Mouse (Mus musculus) ovary, adult 2 months (tissue): Measurements from ENCODE around the gene Dpm3. TPM values are rescaled to one million over a fixed set of nuclear protein-coding genes. Genes with fewer than 3 reads are reported as not detected.

Source experiments
- polyA plus RNA-seq: library from polyadenylated mRNA; depleted of rRNA; stranded (reverse); fragments of >200 nt; gene quantifications from 2 replicates; pipeline ENCODE4 v1.2.3, GENCODE M21; 2012; rRNA removed

Gene Dpm3
- 503 and 662 TPM in 2 replicates for polyA plus RNA-seq

GRCm38 (mm10) chr3:89259076-89259475, at the start of gene Dpm3:
TSS of gene Dpm3 (plus strand) at chr3:89259358.

GRCm38 (mm10) chr3:89214681-89215411, 44.3 kb upstream of the Dpm3 start, which contains the start of gene Thbs3:
TSS of gene Thbs3 (plus strand) at chr3:89215180.

DNA sequence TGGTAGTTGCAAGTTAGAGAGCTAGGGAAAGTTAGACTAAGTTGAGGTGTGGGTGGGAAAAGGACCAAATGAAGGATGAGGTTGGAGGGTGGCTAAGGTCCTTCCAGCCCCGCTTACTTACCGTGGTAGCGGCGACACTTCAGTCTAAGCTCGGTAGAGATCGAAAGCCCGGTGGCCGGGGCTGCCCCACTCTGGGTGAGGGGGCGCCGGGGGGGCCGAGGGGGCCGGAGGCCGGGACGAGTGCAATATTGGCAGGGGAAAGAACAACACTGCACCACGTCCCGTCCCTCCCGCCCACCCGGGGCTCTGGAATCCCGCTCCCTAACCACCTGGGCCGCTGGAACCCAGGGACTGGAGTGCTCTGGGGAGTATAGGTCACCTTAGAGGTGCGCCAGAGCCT, 32.3 kb upstream of the Dpm3 start, which contains the start of gene Mtx1:
Mtx1 (minus strand) TSS at position 189 of the 400 bp plus-strand sequence.

GRCm38 (mm10) chr3:89228836-89229235, 30.3 kb upstream of the Dpm3 start, which contains the start of gene Muc1:
TSS of gene Muc1 (plus strand) at chr3:89229057.

GRCm38 (mm10) chr3:89245688-89246171, 13.4 kb upstream of the Dpm3 start, which contains the start of gene Krtcap2:
TSS of gene Krtcap2 (plus strand) at chr3:89245966.

DNA sequence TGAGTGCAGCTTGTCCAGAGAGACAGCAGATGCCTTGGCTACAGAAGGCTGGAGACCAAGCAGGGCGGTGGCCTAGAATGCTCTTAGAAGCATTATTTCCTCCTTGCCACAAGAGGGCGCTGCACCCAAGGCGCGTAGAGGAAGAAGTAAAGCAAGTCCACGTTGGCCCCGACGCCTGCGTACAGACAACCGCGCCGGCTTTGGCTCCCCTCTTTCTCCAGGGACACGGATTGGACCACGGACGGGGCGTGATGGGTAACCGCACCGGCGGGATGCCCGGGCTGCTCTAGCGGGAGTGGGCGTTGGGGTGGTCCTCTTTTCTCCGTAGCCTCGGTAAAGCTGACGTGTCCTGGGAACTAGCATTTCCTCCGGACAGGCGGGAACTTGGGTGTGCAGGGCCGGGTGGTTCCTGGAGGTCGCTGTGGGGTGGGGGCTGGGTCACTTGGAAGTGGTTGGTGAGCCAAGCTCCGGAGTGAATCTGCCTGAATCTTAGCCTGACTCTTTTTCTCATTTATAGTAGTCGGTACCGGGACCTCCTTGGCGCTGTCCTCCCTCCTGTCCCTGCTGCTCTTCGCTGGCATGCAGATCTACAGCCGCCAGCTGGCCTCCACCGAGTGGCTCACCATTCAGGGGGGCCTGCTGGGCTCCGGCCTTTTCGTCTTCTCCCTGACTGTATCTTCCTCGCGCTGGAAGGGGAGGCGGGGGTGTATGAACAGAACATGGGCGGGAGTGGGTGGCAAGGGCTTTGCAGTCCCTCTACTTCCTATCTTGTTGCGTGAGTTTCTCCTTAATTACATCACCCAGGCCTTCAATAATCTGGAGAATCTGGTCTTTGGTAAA, 12.7 kb upstream of the Dpm3 start, which contains the start of gene Trim46:
Trim46 (minus strand) TSS at position 49 of the 840 bp plus-strand sequence.

DNA sequence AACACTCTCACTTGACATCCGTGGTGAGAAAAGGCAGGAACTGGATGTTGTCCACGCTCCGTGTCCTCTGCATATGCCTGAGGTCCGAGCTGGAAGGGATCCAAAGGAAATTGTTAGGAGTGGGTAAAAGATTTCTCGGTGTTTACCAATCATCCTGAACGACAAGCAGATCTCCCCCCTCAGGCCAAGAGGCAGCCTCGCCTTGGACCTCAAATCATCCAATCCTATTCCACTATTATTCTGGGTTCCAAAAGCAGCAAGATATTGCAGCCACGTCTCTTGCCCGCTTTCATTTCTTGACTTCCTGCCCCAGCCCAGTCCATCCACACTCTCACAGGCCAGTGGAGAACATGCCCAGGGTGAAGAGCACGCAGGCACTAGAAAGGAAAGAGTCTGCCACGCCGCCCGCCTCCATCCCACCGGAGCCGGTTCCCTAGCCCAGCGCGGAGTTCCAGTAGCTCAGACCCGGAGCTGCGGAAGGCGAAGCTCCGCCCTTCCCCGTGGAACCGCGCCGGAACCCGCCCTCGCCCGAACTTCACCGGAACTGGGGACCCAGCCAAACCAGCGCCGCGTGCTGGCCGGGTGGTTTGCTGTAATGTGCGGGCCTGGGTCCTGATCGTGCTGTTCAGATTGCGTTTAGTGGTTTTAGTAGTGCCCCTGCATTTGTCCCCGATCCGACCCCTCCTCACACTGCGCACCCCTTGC, 11.0 kb downstream of the Dpm3 start, which contains the start of gene Slc50a1:
Slc50a1 (minus strand) TSS at position 520 of the 705 bp plus-strand sequence.

GRCm38 (mm10) chr3:89280606-89281511, 21.7 kb downstream of the Dpm3 start, which contains the start of gene Efna1:
TSS of gene Efna1 (minus strand) at chr3:89281142.

Other genes starting within 250 kb of the Dpm3 start
- 36.2 and 37.3 TPM in 2 replicates for gene Rusc1, start 166.0 kb upstream of the Dpm3 start, polyA plus RNA-seq
- gene Gm43738, start 158.3 kb upstream of the Dpm3 start, polyA plus RNA-seq: not detected in 2 replicates
- gene Fdps, start 157.4 kb upstream of the Dpm3 start, polyA plus RNA-seq: 139 and 176 TPM in 2 replicates
- 2.0 and 8.7 TPM in 2 replicates for gene Pklr, start 123.2 kb upstream of the Dpm3 start, polyA plus RNA-seq
- gene Hcn3, start 99.2 kb upstream of the Dpm3 start, polyA plus RNA-seq: 9.1 and 13.9 TPM in 2 replicates
- gene Clk2, start 94.6 kb upstream of the Dpm3 start, polyA plus RNA-seq: 89.7 and 99.3 TPM in 2 replicates
- 154 and 183 TPM in 2 replicates for gene Scamp3, start 81.9 kb upstream of the Dpm3 start, polyA plus RNA-seq
- gene Fam189b, start 76.2 kb upstream of the Dpm3 start, polyA plus RNA-seq: 63.7 and 65.9 TPM in 2 replicates
- gene Gba, start 56.4 kb upstream of the Dpm3 start, polyA plus RNA-seq: 61.5 and 89.3 TPM in 2 replicates
- 59.8 and 60.5 TPM in 2 replicates for gene Thbs3, start 44.2 kb upstream of the Dpm3 start, polyA plus RNA-seq
- 229 and 256 TPM in 2 replicates for gene Mtx1, start 32.3 kb upstream of the Dpm3 start, polyA plus RNA-seq
- gene Muc1, start 30.3 kb upstream of the Dpm3 start, polyA plus RNA-seq: 16.1 and 33.4 TPM in 2 replicates
- 267 and 351 TPM in 2 replicates for gene Krtcap2, start 13.4 kb upstream of the Dpm3 start, polyA plus RNA-seq
- gene Trim46, start 13.0 kb upstream of the Dpm3 start, polyA plus RNA-seq: 16.5 and 20.5 TPM in 2 replicates
- 203 and 215 TPM in 2 replicates for gene Slc50a1, start 11.2 kb downstream of the Dpm3 start, polyA plus RNA-seq
- 43.0 and 48.2 TPM in 2 replicates for gene Efna1, start 21.8 kb downstream of the Dpm3 start, polyA plus RNA-seq
- gene Efna3, start 63.6 kb downstream of the Dpm3 start, polyA plus RNA-seq: 1.9 and 5.0 TPM in 2 replicates
- gene Efna4, start 78.7 kb downstream of the Dpm3 start, polyA plus RNA-seq: 36.4 and 44.7 TPM in 2 replicates
- 179 and 187 TPM in 2 replicates for gene Adam15, start 90.6 kb downstream of the Dpm3 start, polyA plus RNA-seq
- 0.23 and 0.62 TPM in 2 replicates for gene Dcst2, start 102.6 kb downstream of the Dpm3 start, polyA plus RNA-seq
- 0.30 and 0.32 TPM in 2 replicates for gene Dcst1, start 105.9 kb downstream of the Dpm3 start, polyA plus RNA-seq
- gene Zbtb7b, start 135.4 kb downstream of the Dpm3 start, polyA plus RNA-seq: 68.2 and 77.9 TPM in 2 replicates
- 2.0 TPM in 1 of 2 replicates, not detected in the other for gene Lenep, start 143.4 kb downstream of the Dpm3 start, polyA plus RNA-seq
- 34.7 and 49.3 TPM in 2 replicates for gene Flad1, start 152.5 kb downstream of the Dpm3 start, polyA plus RNA-seq
- gene Cks1b, start 159.0 kb downstream of the Dpm3 start, polyA plus RNA-seq: 40.3 and 61.0 TPM in 2 replicates
- gene Shc1, start 159.1 kb downstream of the Dpm3 start, polyA plus RNA-seq: 116 and 134 TPM in 2 replicates
- gene Pygo2, start 170.9 kb downstream of the Dpm3 start, polyA plus RNA-seq: 179 and 285 TPM in 2 replicates
- gene Pbxip1, start 177.3 kb downstream of the Dpm3 start, polyA plus RNA-seq: 80.0 and 83.8 TPM in 2 replicates
- gene Pmvk, start 195.2 kb downstream of the Dpm3 start, polyA plus RNA-seq: 17.7 and 21.3 TPM in 2 replicates